Mouse (Mus musculus): ENCODE data around the gene Trim8. TPM values are rescaled to one million over a fixed set of nuclear protein-coding genes. Genes with fewer than 3 reads are reported as not detected.

Gene Trim8
- polyA plus RNA-seq, 2 experiments = 7.3 to 7.5 TPM

DNA sequence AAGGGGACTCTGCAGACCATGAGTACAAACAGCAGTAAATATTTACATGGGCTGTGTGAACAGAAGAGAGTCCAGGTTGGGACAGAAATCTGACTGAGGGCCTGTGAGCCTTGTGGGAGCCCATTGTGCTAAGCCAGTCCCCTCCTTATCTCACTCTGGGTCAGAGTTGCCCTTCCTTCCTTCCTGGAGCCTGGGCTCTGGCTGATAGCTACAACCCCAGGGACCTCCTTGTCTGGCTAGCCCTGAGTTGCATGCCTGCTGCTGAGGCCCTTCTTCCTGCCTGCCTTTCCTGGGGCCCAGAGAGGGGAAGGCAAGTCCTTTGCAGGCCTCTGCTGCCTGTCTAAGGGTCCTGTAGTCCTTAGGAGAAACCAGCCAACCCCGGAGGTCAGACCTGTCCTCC, 46.5 kb upstream of the Trim8 start:
- Histone ChIP-seq H3K4me1 (replicated peaks; ENCODE audit: control insufficient read depth in 2 of 2, insufficient read depth in 2 of 2, low read length in 1 of 2) (peaks cover 30 to 52% of the 10 kb centered on the region in 2 experiments), H3K27ac (peak overlapping the region; percentile 84), H3K4me3 (ENCODE audit: insufficient read depth in 1 of 2, low read depth in 2 of 2, low read length in 2 of 2) (peak overlapping the region in 1 of 2 experiments; percentile 10; a peak in 1 of 4 replicates), H3K4me2 (ENCODE audit: low read depth) (peak overlapping the region; percentile 59), H3K9ac (replicated peaks) (peak overlapping the region; percentile 60), H3K27me3 (ENCODE audit: control insufficient read depth, insufficient read depth, low read length) (no peaks in the 10 kb centered on the region), H3K9me3 (ENCODE audit: control insufficient read depth, low read length) (no peaks in the 10 kb centered on the region), H3K36me3 (replicated peaks; ENCODE audit: control insufficient read depth, insufficient read depth, low read depth) (no peaks in the 10 kb centered on the region)
- DNase-seq (ENCODE audit: low read depth in 3 of 3, low spot score in 3 of 3) (peak; percentile 65 to 68 (median 66)), ATAC-seq (ENCODE audit: insufficient read depth) (peak; percentile 92)
- 0% methylated on average over 1 of the region's 1 CpGs for WGBS (ENCODE audit: insufficient replicate concordance)
- TF ChIP-seq EP300 (IDR thresholded peaks at IDR 0.05; ENCODE audit: low read depth) (peak; percentile 73), CTCF (IDR thresholded peaks at IDR 0.05; ENCODE audit: low read depth) (no peak; the same call in 1 of the 2 replicates)

GRCm38 (mm10) chr19:46455556-46455955, 45.9 kb upstream of the Trim8 start:
- peaks cover 30 to 52% of the 10 kb centered on the region in 2 experiments for H3K4me1 ChIP-seq (replicated peaks; ENCODE audit: control insufficient read depth in 2 of 2, insufficient read depth in 2 of 2, low read length in 1 of 2)
- 44% methylated on average over 8 of the region's 8 CpGs for WGBS (ENCODE audit: insufficient replicate concordance)
- no peaks in the 10 kb centered on the region for H3K27me3 ChIP-seq (ENCODE audit: control insufficient read depth, insufficient read depth, low read length)
- peak overlapping the region; percentile 84 for H3K27ac ChIP-seq
- ATAC-seq (ENCODE audit: insufficient read depth) (no peak), DNase-seq (ENCODE audit: low read depth in 3 of 3, low spot score in 3 of 3) (no peak)
- H3K4me3 ChIP-seq (ENCODE audit: insufficient read depth in 1 of 2, low read depth in 2 of 2, low read length in 2 of 2) = no peak overlapping the region; a peak in 1 of 4 replicates
- H3K36me3 ChIP-seq (replicated peaks; ENCODE audit: control insufficient read depth, insufficient read depth, low read depth) = no peaks in the 10 kb centered on the region
- peak overlapping the region; percentile 59 for H3K4me2 ChIP-seq (ENCODE audit: low read depth)
- H3K9ac ChIP-seq (replicated peaks) = peak overlapping the region; percentile 60
- TF ChIP-seq EP300 (IDR thresholded peaks at IDR 0.05; ENCODE audit: low read depth) = no peak
- TF ChIP-seq CTCF (IDR thresholded peaks at IDR 0.05; ENCODE audit: low read depth) = no peak
- H3K9me3 ChIP-seq (ENCODE audit: control insufficient read depth, low read length) = no peaks in the 10 kb centered on the region

- Histone ChIP-seq H3K9ac (replicated peaks) (no peak overlapping the region), H3K9me3 (ENCODE audit: control insufficient read depth, low read length) (no peaks in the 10 kb centered on the region), H3K4me2 (ENCODE audit: low read depth) (no peak overlapping the region), H3K4me3 (ENCODE audit: insufficient read depth in 1 of 2, low read depth in 2 of 2, low read length in 2 of 2) (no peak overlapping the region), H3K27ac (peak overlapping the region; percentile 84), H3K27me3 (ENCODE audit: control insufficient read depth, insufficient read depth, low read length) (no peaks in the 10 kb centered on the region), H3K36me3 (replicated peaks; ENCODE audit: control insufficient read depth, insufficient read depth, low read depth) (no peaks in the 10 kb centered on the region), H3K4me1 (replicated peaks; ENCODE audit: control insufficient read depth in 2 of 2, insufficient read depth in 2 of 2, low read length in 1 of 2) (peaks cover 30 to 52% of the 10 kb centered on the region in 2 experiments)
- no peak for DNase-seq (ENCODE audit: low read depth in 3 of 3, low spot score in 3 of 3)
- ATAC-seq (ENCODE audit: insufficient read depth) = no peak
- TF ChIP-seq EP300 (IDR thresholded peaks at IDR 0.05; ENCODE audit: low read depth) (no peak), CTCF (IDR thresholded peaks at IDR 0.05; ENCODE audit: low read depth) (no peak)
- 39% methylated on average over 5 of the region's 5 CpGs for WGBS (ENCODE audit: insufficient replicate concordance)
Measured at GRCm38 (mm10) chr19:46456018-46456735, 45.3 kb upstream of the Trim8 start.

- Histone ChIP-seq H3K27me3 (ENCODE audit: control insufficient read depth, insufficient read depth, low read length) (no peaks in the 10 kb centered on the region), H3K9me3 (ENCODE audit: control insufficient read depth, low read length) (no peaks in the 10 kb centered on the region), H3K9ac (replicated peaks) (no peak overlapping the region), H3K36me3 (replicated peaks; ENCODE audit: control insufficient read depth, insufficient read depth, low read depth) (no peaks in the 10 kb centered on the region), H3K4me3 (ENCODE audit: insufficient read depth in 1 of 2, low read depth in 2 of 2, low read length in 2 of 2) (no peak overlapping the region), H3K4me1 (replicated peaks; ENCODE audit: control insufficient read depth in 2 of 2, insufficient read depth in 2 of 2, low read length in 1 of 2) (peaks cover 30 to 52% of the 10 kb centered on the region in 2 experiments), H3K27ac (no peak overlapping the region), H3K4me2 (ENCODE audit: low read depth) (no peak overlapping the region)
- ATAC-seq (ENCODE audit: insufficient read depth) (no peak), DNase-seq (ENCODE audit: low read depth in 3 of 3, low spot score in 3 of 3) (no peak)
- WGBS (ENCODE audit: insufficient replicate concordance) = 80% methylated on average over 5 of the region's 5 CpGs
- TF ChIP-seq EP300 (IDR thresholded peaks at IDR 0.05; ENCODE audit: low read depth) (no peak), CTCF (IDR thresholded peaks at IDR 0.05; ENCODE audit: low read depth) (no peak)
Measured at GRCm38 (mm10) chr19:46457798-46458197, 43.7 kb upstream of the Trim8 start.

DNA sequence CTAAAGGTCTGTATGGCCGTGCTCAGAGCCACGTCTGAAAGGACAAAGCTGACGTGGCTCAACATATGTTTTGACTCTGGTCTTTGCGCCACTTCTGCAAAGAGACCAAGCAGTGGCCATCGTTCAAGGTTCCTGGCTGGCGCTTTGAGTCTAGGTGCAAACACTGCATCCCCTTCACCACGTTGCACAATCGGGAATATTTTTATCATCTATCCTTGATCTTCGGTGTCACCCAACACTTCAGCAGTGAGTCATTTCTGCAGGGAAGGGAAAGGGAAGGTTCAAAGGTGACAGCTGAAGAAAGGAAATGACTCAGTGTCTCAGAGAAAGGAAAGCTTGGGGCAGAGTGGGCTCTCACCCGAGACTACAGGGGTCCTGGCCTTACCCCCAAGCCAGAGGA, 42.2 kb upstream of the Trim8 start:
- DNase-seq (ENCODE audit: low read depth in 3 of 3, low spot score in 3 of 3) (no peak), ATAC-seq (ENCODE audit: insufficient read depth) (no peak)
- WGBS (ENCODE audit: insufficient replicate concordance) = 38% methylated on average over 10 of the region's 10 CpGs
- Histone ChIP-seq H3K4me2 (ENCODE audit: low read depth) (no peak overlapping the region), H3K4me1 (replicated peaks; ENCODE audit: control insufficient read depth in 2 of 2, insufficient read depth in 2 of 2, low read length in 1 of 2) (peaks cover 26 to 42% of the 10 kb centered on the region in 2 experiments), H3K4me3 (ENCODE audit: insufficient read depth in 1 of 2, low read depth in 2 of 2, low read length in 2 of 2) (no peak overlapping the region), H3K36me3 (replicated peaks; ENCODE audit: control insufficient read depth, insufficient read depth, low read depth) (no peaks in the 10 kb centered on the region), H3K27me3 (ENCODE audit: control insufficient read depth, insufficient read depth, low read length) (no peaks in the 10 kb centered on the region), H3K9me3 (ENCODE audit: control insufficient read depth, low read length) (no peaks in the 10 kb centered on the region), H3K27ac (0 out of 2 replicates have a peak overlapping the region, but pooled peaks have one; percentile 13), H3K9ac (replicated peaks) (no peak overlapping the region)
- TF ChIP-seq EP300 (IDR thresholded peaks at IDR 0.05; ENCODE audit: low read depth) (no peak), CTCF (IDR thresholded peaks at IDR 0.05; ENCODE audit: low read depth) (no peak)

Measured in liver, embryonic 14.5 days (tissue).